Mouse (Mus musculus) heart, adult 2 months (tissue): ENCODE measurements at regions not wholly inside any gene's neighbourhood (a gene's known extent, or its start where the extent isn't known, plus 50 kb on each side); places are given as distances from the start of the nearest gene placed in this dataset.

Source experiments
- CTCF ChIP-seq: fragments of 200-600 bp; IDR thresholded peaks from 2 replicates; pipeline ENCODE4 v1.8.1; 2022; ENCODE audit warnings: antibody characterized with exemption, mild to moderate bottlenecking, moderate library complexity
- POLR2A ChIP-seq: fragments of 200-500 bp; IDR thresholded peaks from 2 replicates; pipeline ENCODE4 v1.6.1; 2011; ENCODE audit warnings: mild to moderate bottlenecking, low read depth, low read length, control low read depth; ENCODE audit not compliant: insufficient read depth

DNA sequence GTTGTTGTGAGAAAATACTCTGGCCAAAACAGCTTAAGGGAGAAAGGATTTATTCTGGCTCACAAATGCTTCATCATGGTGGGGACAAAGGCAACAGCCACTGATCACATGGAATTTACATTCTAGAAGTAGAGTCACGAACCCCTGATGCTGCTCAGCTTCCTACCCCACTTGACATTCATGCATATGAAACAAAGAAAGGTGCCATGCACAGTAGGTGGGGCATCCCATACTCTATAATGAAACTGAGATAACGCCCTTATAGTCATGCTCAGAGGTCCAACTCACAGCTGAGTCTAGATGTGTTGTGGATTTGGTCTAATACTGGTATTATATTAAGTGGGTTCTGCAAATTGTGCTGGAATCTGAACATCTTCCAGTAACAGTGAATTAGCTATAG, 289.4 kb upstream of the Syt1 start:
- TF ChIP-seq CTCF: no peak
- no peak for TF ChIP-seq POLR2A
